Mouse (Mus musculus) thymus, postnatal 4 days (tissue): ENCODE results near the gene Pes1.

Experiments used
- DNase-seq: peaks from one replicate; pipeline ENCODE4 v3.0.0; 2021

Pes1 gene

GRCm38 (mm10) chr11:3964416-3965172 lies 819 bp downstream of the Pes1 start:
- DNase-seq = no peak

GRCm38 (mm10) chr11:3969837-3970236 lies 6.1 kb downstream of the Pes1 start:
- no peak for DNase-seq

- no peak for DNase-seq
Measured at GRCm38 (mm10) chr11:3970361-3970760, 6.6 kb downstream of the Pes1 start.

- no peak for DNase-seq
Measured at GRCm38 (mm10) chr11:3973081-3973480, 9.3 kb downstream of the Pes1 start.

- DNase-seq = no peak
Measured at GRCm38 (mm10) chr11:3974311-3974710, 10.5 kb downstream of the Pes1 start.

GRCm38 (mm10) chr11:3976678-3977077 lies 12.9 kb downstream of the Pes1 start, which contains the start of gene 4930556J24Rik:
Gene 4930556J24Rik (minus strand): TSS chr11:3976778.
- DNase-seq = no peak

GRCm38 (mm10) chr11:3978421-3978820 lies 14.6 kb downstream of the Pes1 start:
- DNase-seq = no peak

GRCm38 (mm10) chr11:3981536-3981935 lies 17.8 kb downstream of the Pes1 start:
- DNase-seq = no peak

- no peak for DNase-seq
Measured at GRCm38 (mm10) chr11:3982275-3983209, 18.8 kb downstream of the Pes1 start.

- peak; percentile 16 for DNase-seq
Measured at GRCm38 (mm10) chr11:3983291-3983862, 19.6 kb downstream of the Pes1 start, which contains the start of gene Gal3st1. Gene Gal3st1 (plus strand): TSS chr11:3983636.

GRCm38 (mm10) chr11:3983863-3984745 lies 20.3 kb downstream of the Pes1 start:
- no peak for DNase-seq

GRCm38 (mm10) chr11:3989748-3990147 lies 26.0 kb downstream of the Pes1 start:
- no peak for DNase-seq

- DNase-seq = no peak
Measured at GRCm38 (mm10) chr11:3993132-3993531, 29.4 kb downstream of the Pes1 start.

- no peak for DNase-seq
Measured at GRCm38 (mm10) chr11:3993914-3994313, 30.1 kb downstream of the Pes1 start.

- DNase-seq = no peak
Measured at GRCm38 (mm10) chr11:3995511-3995910, 31.7 kb downstream of the Pes1 start.

- DNase-seq = no peak
Measured at GRCm38 (mm10) chr11:3996840-3997239, 33.1 kb downstream of the Pes1 start.

GRCm38 (mm10) chr11:3997978-3998720 lies 34.4 kb downstream of the Pes1 start:
- DNase-seq = peak; percentile 20

- DNase-seq = no peak
Measured at GRCm38 (mm10) chr11:3999547-3999946, 35.8 kb downstream of the Pes1 start.

GRCm38 (mm10) chr11:4001603-4002002 lies 37.8 kb downstream of the Pes1 start:
- DNase-seq = peak; percentile 80

GRCm38 (mm10) chr11:4005220-4005805 lies 41.5 kb downstream of the Pes1 start:
- no peak for DNase-seq

GRCm38 (mm10) chr11:4006462-4006861 lies 42.7 kb downstream of the Pes1 start:
- DNase-seq = no peak
